Mouse (Mus musculus) heart, adult 11 months (tissue): Measurements from ENCODE around the gene 6030408B16Rik.
A peak's percentile ranks its signal among the peaks of the same experiment; 100 is the strongest.

Experiments
- DNase-seq: peaks from one replicate; pipeline ENCODE4 v3.0.0; 2022

6030408B16Rik gene

DNA sequence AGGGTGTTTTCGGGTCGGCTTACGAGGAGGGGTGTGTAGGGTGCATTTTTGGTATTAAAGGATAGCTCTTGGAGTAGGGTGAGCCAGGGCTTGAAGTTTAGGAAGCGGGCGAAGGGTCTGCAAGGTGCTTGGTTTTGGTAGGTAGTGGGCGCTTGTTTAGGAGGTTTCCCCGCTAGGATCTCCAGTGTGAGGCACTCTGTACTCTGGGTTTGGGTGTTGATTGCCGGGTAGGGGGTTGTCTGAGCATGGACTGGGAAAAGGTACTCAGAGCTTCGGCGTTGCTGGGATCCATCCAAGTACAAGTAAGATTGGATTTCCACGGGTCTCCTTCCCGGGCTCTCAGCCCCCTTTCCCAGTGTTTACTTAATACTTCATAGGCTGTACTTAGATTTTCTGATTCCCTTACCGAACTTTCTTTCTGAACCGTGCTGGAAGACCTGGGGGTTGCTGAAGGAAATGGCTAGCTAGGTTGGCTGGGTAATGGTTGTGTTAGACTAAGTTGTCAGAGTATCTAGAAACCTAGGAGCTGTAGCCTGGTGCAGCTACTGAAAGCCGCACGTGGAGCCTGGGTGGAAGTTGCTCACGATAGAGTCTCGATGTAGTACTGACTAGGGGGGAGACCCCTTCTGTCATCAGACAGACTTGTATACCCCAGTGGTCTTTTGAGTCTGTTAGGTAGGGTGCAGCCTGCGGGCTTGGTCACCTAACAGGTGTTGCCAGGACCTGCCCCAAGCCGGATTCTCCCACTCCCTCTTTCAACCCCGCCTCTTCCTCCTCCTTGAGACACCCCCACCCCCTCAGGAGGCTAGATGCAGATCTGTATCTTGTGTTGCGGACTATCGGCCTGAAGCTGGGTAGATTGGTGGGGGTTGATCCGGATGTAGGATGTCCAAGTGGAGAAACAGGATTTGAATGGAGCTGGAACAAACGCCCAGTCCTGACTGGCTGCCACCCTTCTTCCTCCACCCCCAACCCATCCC, 25.7 kb upstream of the 6030408B16Rik start:
- peak; percentile 96 for DNase-seq

DNA sequence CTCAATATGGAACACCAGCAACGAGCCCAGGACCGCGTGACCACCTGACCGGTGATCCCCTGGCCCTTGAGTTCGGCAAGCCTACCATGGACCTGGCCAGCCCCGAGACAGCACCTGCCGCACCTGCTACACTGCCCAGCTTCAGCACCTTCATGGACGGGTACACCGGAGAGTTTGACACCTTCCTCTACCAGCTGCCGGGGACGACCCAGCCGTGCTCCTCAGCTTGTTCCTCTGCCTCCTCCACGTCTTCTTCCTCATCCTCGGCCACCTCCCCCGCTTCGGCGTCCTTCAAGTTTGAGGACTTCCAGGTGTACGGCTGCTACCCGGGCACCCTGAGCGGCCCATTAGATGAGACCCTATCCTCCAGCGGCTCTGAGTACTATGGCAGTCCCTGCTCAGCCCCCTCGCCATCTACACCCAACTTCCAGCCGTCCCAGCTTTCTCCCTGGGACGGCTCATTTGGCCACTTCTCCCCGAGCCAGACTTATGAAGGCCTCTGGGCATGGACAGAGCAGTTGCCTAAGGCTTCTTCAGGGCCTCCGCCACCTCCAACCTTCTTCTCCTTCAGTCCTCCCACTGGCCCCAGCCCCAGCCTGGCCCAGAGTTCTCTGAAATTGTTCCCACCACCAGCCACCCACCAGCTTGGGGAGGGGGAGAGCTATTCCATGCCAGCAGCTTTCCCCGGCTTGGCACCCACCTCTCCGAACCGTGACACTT, 22.8 kb upstream of the 6030408B16Rik start:
- peak; percentile 95 for DNase-seq

DNA sequence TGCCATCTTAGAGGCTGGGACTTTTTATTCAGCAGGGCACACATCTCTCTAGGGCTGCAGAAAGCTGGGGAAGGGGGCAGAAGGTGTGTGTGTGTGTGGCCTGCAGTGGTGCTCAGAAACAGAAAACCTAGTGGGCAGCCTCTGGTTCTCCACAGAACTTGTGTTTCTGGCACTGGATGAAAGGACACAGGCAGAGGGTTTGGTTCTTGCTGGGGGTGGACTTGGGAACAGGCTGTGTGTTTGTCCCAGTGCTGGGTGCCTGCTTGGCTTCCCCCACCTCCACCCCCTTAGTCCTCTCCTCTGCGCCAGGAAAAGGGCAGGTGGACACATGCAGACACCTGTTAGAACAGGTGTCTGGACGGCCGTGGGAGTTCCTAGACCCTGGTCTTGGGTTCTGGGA, 21.9 kb upstream of the 6030408B16Rik start:
- DNase-seq, result no peak

DNA sequence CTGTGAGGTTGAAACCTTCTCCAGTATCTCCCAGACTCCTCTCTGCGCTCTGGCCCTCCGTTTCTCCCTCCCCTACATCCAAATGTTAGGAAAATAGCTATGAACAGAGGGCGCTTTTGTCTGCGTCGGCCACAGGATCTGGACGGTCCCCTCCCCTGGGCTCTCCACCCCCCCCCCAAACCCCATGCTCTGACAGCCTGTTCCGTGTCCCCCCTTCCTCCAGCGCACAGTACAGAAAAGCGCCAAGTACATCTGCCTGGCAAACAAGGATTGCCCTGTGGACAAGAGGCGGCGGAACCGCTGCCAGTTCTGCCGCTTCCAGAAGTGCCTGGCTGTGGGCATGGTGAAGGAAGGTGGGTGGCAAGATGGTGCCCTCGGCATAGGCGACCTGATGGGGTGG, 21.5 kb upstream of the 6030408B16Rik start:
- DNase-seq, result no peak

DNA sequence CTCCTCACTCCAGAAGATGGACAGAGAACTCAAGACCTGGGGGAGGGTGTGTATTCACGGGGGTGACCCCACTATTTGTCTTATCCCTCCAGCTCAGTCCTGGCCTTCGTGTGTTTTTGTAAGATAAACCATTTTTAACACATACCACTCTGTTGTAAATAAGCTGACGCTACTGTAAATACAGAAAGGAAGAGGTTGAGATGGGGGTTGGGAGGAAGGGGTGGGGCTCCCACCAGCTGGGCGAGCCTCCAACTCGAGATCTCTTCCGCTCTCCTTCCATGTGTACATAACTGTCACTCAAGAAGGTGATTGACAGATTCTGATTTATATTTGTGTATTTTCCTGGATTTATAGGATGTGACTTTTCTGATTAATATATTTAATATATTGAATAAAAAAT, 18.6 kb upstream of the 6030408B16Rik start:
- DNase-seq, result no peak

DNA sequence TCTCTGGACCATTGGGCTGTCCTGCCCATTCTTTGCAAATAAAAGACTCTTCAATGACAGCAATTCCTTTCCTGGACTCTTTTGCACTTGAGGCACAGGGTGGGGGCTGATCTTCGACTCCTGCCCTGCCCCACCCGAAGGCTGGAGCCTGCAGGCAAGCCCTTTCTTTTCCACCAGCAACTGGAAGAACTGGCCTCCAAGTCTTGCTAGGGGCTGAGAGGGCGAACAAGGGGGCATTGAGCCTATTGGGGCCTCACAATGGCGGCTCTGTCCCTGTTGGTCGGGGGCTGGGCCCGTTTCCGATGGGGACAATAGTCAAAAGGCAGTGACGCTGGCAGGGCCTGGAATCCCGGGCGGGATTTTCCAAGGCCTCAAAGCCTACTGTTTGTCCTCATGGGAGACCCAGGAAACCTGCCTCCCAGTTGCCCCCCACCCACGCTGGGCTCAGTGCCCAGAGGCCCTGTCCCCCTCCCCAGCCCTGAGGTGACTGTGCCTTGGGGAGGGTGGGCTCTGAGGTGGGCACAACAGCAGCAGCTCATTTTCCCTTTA, 15.6 kb upstream of the 6030408B16Rik start:
- peak; percentile 92 for DNase-seq

DNA sequence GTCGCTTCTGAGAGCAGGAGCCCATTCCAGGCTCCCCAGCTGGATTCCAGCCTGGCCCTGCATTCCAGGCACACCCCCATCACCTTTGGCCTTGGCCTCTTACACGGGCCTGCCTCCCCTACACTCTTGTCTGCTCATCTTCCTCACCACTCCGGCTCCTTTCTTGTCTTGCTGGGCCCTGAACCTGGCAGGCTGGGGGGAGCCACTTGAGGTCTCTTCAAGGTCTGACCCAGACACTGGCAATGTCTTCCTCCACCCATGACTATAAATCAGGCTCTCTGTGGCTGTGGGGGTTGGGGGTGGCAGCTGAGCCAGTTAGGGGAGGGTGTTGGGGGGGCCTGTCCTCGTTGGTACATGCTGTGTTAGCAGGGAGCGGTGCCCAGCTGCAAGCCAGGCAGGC, 14.4 kb upstream of the 6030408B16Rik start:
- no peak for DNase-seq

DNA sequence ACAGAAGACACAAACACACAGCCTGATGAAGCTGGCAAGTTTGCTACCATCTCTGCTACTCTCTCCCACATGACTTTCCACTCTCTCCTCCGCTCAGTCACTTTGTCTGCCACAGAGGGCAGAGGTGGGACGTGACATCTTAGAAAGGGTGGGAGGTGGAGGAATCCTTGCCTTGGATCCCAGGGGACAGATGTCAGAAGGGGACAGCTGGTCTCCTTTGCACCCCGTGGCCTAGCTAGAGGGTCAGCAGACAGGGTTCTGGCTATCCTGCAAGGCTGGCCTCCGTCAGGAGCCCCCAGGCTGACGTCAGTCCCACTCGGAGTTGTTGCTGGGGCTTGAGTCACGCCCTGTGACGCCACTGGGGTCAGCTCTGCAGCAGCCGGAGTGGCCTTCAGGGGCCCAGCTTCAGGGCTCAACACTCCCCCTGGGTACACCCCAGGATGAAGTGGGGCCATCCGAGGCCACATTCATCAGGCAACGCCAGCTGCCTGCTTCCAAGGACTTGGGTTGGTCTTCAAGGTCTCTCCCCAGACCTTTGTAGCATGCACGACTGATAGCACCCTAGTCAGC, 13.5 kb upstream of the 6030408B16Rik start:
- DNase-seq, result peak; percentile 95

DNA sequence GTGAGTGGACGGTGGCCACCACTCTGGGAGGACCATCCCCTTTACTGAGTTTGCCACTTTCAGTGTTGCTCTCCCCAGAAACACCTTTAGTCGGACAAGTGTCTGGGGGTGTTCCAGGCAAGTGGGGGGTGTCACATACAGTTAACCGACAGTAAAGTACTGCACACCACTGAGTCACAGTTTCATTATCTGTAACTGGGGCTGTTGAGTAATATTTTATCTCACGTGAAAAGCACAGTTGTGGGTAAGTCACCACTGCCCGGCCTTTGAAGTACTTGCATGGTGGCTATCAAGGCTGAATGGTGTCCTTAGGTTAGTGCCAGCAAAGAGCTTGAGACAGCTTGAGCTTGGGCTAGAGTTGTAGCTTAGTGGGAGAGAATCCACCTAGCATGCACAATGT, 10.5 kb upstream of the 6030408B16Rik start:
- no peak for DNase-seq

DNA sequence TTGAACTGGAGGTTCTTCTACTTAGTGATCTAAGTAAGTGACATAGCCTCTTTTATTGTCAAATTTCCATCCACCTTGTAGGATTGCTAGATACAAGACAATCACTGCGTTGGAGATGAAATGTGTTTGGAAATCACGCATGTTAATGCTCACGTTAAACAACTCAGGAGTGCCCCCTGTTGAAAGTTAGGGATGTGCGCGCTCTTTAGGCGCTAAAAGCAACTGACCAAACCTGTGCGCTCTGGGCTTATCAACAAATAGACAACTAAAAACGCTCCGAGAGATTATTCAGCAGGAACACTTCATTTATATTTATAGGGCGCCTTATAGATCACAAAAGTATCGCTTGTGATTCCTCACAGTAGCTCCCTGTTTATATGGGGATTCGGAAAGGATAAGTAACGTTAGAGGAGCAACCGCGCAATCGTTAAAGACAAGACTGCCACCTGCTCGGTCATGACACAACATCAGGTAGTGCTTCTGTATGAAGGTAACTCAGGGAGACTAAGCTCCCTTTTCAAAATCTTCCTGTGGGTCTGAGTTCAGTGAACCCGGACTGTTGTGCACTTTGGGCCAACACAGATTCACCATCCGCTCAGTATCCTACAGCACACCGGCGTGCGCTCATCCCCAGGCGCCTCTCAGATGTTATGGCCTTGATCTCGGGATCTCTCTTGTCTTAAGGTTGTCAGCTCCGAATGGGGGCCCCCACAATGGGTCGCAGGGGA, 9.7 kb upstream of the 6030408B16Rik start:
- no peak for DNase-seq

DNA sequence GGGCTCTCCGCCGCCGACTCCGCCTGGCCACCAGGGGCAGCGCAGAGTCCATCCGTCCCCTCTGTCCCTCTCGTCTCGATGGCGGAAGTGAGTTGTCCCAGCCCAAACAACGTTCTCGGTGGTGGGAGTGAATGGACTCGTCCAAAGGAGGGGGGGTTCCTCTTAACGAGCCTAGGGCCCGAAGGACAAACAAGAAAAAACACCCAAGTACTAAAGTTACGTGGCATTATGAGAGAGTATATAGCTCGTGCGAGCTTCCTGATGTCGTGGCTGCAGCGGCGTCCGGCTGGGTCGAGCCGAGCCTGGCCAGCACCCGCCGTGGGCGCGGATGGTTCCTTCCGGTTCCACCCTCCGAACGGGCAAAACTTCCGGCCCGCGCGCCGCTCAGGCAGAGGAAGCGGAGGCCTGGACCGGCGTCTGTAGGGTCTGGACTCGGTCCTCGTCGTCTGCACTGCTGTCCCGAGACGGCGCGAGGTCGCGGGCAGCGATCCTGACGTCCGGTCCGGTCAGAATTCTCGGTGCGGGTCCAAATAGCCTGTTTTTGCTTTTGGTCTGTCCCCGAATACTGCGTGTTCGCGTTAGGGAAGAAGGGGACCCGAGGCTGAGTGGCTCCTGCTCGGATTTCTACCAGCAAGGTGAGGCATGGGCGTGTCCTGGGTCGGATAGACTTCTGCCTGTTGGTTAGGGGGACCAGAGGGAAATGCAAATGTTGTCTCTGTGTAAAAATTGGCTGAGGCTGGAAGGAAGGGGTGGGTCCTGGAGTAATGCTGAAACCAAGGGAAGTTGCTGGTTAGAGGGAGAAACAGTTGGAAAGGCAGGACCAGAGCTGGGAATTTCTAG, 8.9 kb upstream of the 6030408B16Rik start, which contains the start of gene Atg101:
TSS of gene Atg101 (plus strand) at position 362 of the 840 bp plus-strand sequence.
- DNase-seq, result peak; percentile 99

DNA sequence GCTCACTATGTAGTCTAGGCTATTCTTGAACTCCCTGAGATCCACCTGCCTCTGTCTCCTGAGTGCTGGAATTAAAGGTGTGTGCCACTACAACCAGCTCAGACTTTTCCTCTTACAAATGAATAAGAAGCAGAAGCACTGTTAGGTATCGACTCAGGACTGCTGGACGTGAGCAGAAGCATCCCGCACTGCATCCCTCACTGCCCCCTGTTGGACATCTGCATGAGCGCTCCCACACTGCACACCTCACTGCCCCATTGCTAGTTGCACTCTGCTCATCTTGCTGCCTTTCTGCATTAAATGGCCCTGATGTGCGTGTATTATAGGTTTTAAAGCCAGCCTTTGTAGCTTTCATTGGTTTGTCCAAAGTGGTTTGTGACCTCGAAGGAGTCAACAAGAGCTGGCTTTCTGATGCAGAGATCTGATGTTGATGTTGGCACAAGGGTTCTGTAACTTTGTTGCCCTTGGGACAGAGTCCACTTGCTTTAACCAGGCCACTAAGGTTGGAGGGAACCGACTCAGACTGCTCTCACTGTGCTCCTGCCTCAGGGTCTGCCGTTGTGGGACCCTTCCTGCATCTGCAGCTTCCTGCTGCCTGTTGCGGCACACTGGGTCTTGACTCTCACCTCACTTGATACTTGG, 6.8 kb upstream of the 6030408B16Rik start:
- DNase-seq, result no peak

DNA sequence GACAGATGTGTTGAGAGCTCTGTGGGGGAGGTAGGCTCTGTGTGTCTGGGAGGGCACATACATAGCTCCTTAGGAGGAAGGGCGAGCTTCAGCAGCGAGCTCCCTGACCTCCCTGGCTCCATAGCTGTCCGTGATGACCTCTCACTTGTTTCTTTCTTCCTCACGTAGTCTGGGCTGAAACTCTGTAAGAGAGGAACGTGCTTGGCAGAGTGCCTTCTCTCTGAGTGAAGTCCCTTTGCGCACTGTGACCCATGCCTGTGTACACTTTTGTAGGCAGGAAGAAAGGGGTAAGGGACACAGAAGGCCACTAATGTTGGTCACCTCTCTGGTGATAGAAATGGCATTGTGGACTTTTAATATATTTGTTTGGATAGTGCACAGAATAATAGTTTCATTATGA, 5.7 kb upstream of the 6030408B16Rik start:
- no peak for DNase-seq

DNA sequence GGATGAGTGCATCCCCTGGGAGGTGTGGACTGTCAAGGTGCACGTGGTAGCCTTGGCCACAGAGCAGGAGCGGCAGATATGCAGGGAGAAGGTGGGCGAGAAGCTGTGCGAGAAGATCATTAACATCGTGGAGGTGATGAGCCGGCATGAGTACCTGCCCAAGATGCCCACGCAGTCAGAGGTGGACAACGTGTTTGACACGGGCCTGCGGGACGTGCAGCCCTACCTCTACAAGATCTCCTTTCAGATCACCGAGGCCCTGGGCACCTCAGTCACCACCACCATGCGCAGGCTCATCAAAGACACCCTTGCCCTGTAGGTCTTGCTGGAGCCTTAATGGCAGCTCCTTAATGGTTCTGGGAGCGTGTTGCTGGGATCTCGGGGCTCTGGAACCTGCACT, 2.7 kb upstream of the 6030408B16Rik start:
- peak; percentile 91 for DNase-seq

DNA sequence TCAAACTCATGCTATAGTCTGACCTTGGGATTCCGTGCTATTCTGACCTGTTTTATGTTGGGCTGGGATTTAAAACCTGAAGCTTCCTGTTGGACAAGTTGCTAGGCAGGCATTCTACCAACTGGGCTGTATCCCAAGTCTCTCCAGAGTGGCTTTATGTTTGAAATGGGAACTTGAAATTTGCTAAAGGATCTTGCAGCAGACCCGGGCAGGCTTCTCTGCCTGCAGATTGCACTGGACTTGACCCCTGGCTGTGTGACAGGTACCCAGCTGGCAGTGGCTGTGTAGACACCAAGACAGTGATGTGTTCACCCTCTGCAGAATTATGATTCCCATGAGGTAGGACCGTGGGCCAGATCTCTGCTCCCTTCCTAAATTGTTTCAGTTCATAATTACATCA, 1.0 kb upstream of the 6030408B16Rik start:
- peak; percentile 92 for DNase-seq

DNA sequence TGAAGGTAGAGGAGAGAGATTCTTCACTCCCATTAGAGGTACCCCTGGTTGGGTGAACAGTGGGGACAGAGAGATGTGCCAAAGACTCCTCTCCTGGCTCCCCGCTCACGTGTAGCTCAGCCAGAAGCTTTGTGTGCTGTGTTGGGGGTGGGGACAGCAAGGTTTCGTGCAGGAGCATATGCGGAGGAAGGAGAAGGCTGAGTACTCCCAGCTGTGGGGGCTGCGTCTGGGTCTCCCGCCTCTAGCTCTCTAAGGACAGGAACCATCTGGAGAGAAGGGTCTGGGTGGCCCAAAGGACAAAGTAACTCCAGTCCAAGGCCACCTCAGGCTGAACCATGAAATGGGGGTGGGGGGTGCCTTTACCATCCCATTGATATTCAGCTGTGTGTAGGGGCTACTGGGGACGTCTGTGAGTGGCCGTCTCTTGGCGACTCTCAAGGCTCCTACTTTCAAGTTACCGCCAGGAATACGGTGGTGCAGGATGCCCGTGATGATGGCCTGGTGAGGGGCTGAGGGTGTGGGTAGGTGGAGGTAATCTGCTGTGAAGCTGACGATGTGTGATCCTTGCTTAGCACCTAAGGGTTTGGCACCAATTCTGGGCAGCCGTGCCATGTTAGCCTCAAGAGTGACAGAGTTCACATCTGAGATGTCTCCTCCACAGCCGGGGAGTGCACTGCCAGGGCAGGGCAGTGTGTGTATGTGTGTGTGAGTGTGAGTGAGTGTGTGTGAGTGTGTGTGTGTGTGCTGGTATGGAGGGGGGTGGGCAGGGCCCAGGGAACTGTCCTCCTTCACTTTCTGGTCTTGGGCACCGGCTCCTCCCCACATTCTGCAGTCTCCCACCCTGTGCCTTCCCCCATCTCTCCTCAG, 1.2 kb downstream of the 6030408B16Rik start:
- peak; percentile 94 for DNase-seq

DNA sequence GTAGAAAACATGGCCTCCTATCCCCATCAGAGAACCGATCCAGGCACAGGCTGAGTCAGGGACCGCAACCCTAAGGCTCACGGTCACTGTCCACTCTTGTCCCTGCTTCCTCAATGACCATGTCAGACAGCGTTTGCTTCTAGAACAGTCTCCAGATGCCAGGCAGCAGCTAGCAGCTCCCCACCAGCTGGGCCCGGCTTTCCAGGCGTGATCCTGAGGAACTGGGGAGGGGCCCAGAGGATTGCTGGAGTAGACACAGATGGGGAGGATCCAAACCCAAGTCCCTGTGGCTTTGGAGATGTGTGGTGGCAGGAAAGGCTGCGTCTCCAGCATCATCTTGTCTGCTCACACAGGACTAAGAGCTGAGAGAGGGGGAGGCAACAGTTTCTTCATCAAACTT, 2.1 kb downstream of the 6030408B16Rik start:
- peak; percentile 98 for DNase-seq

DNA sequence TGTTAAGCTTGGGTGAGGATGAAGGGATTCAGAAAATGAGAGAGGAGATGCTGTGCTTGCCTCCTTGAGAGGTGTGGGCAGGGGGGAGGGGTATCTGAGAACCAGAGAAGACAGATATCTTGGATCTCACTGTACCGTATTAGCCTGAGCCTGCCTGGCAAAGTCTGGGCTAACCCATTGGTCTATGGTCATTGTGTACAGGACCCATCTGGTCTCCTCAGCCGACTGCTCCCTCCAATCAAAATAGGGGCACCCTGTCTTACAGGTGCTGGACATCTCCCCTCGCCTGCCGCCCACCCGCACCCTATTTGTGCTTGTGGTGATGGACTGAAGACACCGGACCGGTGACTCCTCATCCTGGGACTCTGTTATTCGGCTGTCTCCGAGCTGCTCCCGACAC, 2.6 kb downstream of the 6030408B16Rik start:
- DNase-seq, result peak; percentile 94

DNA sequence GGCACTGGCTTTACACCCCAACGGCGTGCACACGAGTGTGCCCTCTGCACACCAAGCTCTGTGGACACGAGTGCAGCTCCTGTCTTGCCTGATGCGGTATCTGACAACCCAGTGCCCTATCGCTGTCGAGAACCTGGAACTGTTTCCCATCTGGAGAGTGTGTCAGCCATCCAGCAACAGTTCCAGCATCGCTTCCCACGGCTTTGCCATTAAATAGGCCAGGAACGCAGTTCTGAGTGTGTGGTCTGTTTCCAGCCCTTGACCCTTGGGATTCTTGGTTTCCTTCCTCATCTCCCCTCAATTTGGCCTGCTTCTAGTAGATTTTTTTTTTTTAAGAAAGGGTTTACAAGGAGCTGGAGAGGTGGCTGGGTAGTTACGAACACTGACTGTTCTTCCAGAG, 3.1 kb downstream of the 6030408B16Rik start:
- peak; percentile 94 for DNase-seq

DNA sequence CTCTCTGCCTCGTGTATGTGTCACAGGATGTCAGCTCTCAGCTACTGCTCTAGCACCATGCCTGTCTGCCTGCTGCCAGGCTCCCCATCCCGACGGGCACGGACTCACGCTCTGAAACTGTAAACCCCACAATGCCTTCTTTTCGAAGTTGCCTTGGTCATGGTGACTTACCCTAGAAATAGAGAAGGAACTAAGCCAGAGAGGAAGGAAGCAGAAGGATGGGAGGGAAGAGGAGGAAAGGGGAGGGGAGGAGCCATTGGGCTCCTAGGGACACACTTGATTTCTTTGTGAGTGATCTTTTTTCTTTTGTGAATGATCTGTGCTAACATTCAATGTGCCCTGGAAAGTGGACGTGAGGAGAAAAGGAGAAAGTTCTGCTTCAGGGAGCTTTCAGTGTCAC, 5.0 kb downstream of the 6030408B16Rik start:
- no peak for DNase-seq
